Comparison of ENCODE assay signal across 27 mouse cellular contexts in the genomic region with DNA sequence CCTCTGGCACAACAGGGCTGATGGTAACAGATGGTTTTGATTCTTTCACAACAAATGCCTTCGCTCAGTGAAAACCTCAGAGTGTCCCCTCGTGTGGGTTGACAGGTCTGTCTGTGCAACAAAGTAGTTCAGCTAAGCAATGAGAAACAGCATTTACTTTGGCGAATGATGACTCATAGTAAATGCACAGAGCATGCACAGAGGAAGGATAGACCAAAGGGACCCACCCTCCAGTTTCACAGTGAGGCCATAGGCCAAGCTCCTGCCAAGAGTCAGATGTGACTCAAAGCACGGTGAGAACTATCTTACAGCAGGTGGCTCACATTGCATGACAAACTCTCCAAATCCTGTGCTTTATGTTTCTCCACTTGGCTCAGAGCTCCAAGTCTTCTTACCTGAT. TPM values are rescaled to one million over a fixed set of nuclear protein-coding genes. Genes with fewer than 3 reads are reported as not detected.
"Had no signal": no experiment of that assay in that cellular context is flagged by ENCODE, and none has a peak within 500 bp of the region (broad histone marks: within the 10 kb centered on the region; RNA-seq: fewer than 3 reads in every experiment).

No protein-coding gene starts in this region.

- H3K4me1 ChIP-seq: limb, embryonic 10.5 days; limb, embryonic 13.5 days; liver, embryonic 12.5 days; liver, embryonic 15.5 days; megakaryocyte, embryonic 14.5 days; midbrain, embryonic 10.5 days; midbrain, embryonic 13.5 days; neural tube, embryonic 13.5 days had no signal

- H3K9ac ChIP-seq: limb, embryonic 13.5 days; liver, embryonic 12.5 days; liver, embryonic 15.5 days; lung, embryonic 15.5 days; midbrain, embryonic 13.5 days; neural tube, embryonic 13.5 days had no signal

- H3K27me3 ChIP-seq: limb, embryonic 13.5 days; liver, embryonic 12.5 days; liver, embryonic 15.5 days; lung, embryonic 15.5 days; megakaryocyte, embryonic 14.5 days; midbrain, embryonic 13.5 days; neural tube, embryonic 13.5 days had no signal

- ATAC-seq: liver, embryonic 12.5 days; midbrain, embryonic 13.5 days; midbrain, embryonic 16.5 days had no signal

- H3K9me3 ChIP-seq: limb, embryonic 10.5 days; limb, embryonic 13.5 days; liver, embryonic 12.5 days; liver, embryonic 15.5 days; lung, embryonic 15.5 days; midbrain, embryonic 10.5 days; midbrain, embryonic 13.5 days; neural tube, embryonic 13.5 days had no signal

- H3K27ac ChIP-seq: kidney, postnatal 0 days; layer of hippocampus, adult 2 months; limb, embryonic 10.5 days; limb, embryonic 13.5 days; liver, embryonic 12.5 days; liver, embryonic 15.5 days; lung, embryonic 15.5 days; midbrain, embryonic 10.5 days; midbrain, embryonic 13.5 days; neural tube, embryonic 13.5 days had no signal

- H3K4me2 ChIP-seq: limb, embryonic 13.5 days; liver, embryonic 12.5 days; liver, embryonic 15.5 days; lung, embryonic 15.5 days; midbrain, embryonic 13.5 days; neural tube, embryonic 13.5 days had no signal

- H3K4me3 ChIP-seq: layer of hippocampus, adult 2 months; limb, embryonic 10.5 days; limb, embryonic 13.5 days; liver, embryonic 12.5 days; liver, embryonic 15.5 days; lung, embryonic 15.5 days; megakaryocyte, embryonic 14.5 days; midbrain, embryonic 10.5 days; midbrain, embryonic 13.5 days; myocyte; neural tube, embryonic 13.5 days had no signal

- DNase-seq: kidney, adult 18-20 months; kidney, postnatal 25 days; layer of hippocampus, adult 9-11 months; liver; lung, adult 18-20 months; lung, postnatal 10 days; lung, postnatal 36 days; retina, postnatal 1 day; right cerebral cortex, postnatal 25 days; spleen, adult 18-20 months; thymus, adult 18-20 months; thymus, postnatal 4 days had no signal

- H3K36me3 ChIP-seq: limb, embryonic 10.5 days; limb, embryonic 13.5 days; liver, embryonic 12.5 days; liver, embryonic 15.5 days; lung, embryonic 15.5 days; midbrain, embryonic 10.5 days; midbrain, embryonic 13.5 days; neural tube, embryonic 13.5 days had no signal

RNA-seq across cellular contexts. Expression of a gene that starts 18.3 kb away (rescaled TPM):
- polyA plus RNA-seq: large intestine, adult 2 months; liver, embryonic 12.5 days; liver, embryonic 15.5 days; myocyte; testis, adult 2 months had no signal
